Mouse (Mus musculus): ENCODE results near the gene Agps. TPM values are rescaled to one million over a fixed set of nuclear protein-coding genes. Genes with fewer than 3 reads are reported as not detected.

Agps gene
- polyA plus RNA-seq, 1 experiment, result 18.2 TPM

DNA sequence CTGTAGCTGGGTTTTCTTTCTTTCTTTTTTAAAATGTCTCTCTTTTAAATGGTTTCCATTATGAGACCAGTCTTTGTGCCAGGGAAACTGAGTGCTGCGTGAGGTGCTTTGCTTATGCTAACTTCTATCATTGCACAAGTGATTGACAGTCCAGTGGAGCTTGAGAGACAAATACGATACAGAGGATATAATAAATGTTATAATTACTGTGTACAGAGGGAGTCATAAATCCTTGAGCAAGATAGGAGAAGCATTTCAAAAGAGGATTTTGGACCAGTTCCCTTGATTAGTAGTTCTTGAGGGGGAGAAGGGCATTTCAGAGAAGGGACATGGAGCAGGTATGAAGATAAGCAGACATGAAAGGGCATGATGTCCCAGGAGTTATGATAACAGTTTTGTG is 10.3 kb downstream of the Agps start:
- H3K4me3 ChIP-seq, result no peak overlapping the region
- TF ChIP-seq TCF3 (IDR thresholded peaks at IDR 0.05; ENCODE audit: insufficient read length, low read depth) (no peak), SRF (IDR thresholded peaks at IDR 0.05; ENCODE audit: control insufficient read depth, insufficient read length, low read depth) (no peak), POLR2AphosphoS2 (IDR thresholded peaks at IDR 0.05; ENCODE audit: insufficient read length, low read depth) (no peak), MYOG (IDR thresholded peaks at IDR 0.05; ENCODE audit: control insufficient read depth in 1 of 3, insufficient read depth in 1 of 3, insufficient read length in 2 of 3, low read depth in 2 of 3) (no peak), MAX (IDR thresholded peaks at IDR 0.05; ENCODE audit: low read depth) (no peak), E2F4 (IDR thresholded peaks at IDR 0.05; ENCODE audit: insufficient read depth) (no peak), POLR2A (IDR thresholded peaks at IDR 0.05; ENCODE audit: insufficient read length, low read depth) (no peak), USF1 (IDR thresholded peaks at IDR 0.05; ENCODE audit: low read depth) (no peak), CEBPB (IDR thresholded peaks at IDR 0.05; ENCODE audit: insufficient read depth, poor library complexity, severe bottlenecking) (no peak), MYOD1 (IDR thresholded peaks at IDR 0.05; ENCODE audit: control insufficient read depth in 1 of 3, insufficient read length in 2 of 3, low read depth in 2 of 3) (no peak), REST (IDR thresholded peaks at IDR 0.05; ENCODE audit: insufficient read depth, insufficient read length) (no peak), TCF12 (IDR thresholded peaks at IDR 0.05; ENCODE audit: insufficient read depth, poor library complexity, severe bottlenecking) (no peak)

DNA sequence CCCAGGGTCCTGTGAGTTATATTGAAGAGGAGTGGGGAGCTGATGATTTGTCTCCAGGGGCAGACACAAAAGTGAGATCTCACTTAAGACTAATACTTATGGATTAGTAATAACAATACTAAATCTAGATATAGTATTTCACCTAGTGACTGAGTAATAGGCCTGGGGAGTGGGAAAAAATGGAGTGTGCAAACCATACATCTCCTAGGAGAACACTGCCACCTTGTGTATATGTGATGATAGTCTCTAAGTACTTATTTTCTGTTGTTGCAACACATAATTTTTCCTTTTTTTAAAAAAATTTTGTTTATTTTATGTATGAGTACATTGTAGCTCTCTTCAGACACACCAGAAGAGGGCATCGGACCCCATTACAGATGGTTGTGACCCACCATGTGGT is 15.7 kb downstream of the Agps start:
- no peak for TF ChIP-seq SRF (IDR thresholded peaks at IDR 0.05; ENCODE audit: control insufficient read depth, insufficient read length, low read depth)
- TF ChIP-seq MYOD1 (IDR thresholded peaks at IDR 0.05; ENCODE audit: control insufficient read depth in 1 of 3, insufficient read length in 2 of 3, low read depth in 2 of 3), result no peak
- TF ChIP-seq MYOG (IDR thresholded peaks at IDR 0.05; ENCODE audit: control insufficient read depth in 1 of 3, insufficient read depth in 1 of 3, insufficient read length in 2 of 3, low read depth in 2 of 3), result no peak
- TF ChIP-seq MAX (IDR thresholded peaks at IDR 0.05; ENCODE audit: low read depth), result no peak
- no peak for TF ChIP-seq TCF12 (IDR thresholded peaks at IDR 0.05; ENCODE audit: insufficient read depth, poor library complexity, severe bottlenecking)
- no peak for TF ChIP-seq TCF3 (IDR thresholded peaks at IDR 0.05; ENCODE audit: insufficient read length, low read depth)
- no peak for TF ChIP-seq E2F4 (IDR thresholded peaks at IDR 0.05; ENCODE audit: insufficient read depth)
- TF ChIP-seq POLR2AphosphoS2 (IDR thresholded peaks at IDR 0.05; ENCODE audit: insufficient read length, low read depth), result no peak
- TF ChIP-seq CEBPB (IDR thresholded peaks at IDR 0.05; ENCODE audit: insufficient read depth, poor library complexity, severe bottlenecking), result no peak
- no peak for TF ChIP-seq REST (IDR thresholded peaks at IDR 0.05; ENCODE audit: insufficient read depth, insufficient read length)
- no peak for TF ChIP-seq USF1 (IDR thresholded peaks at IDR 0.05; ENCODE audit: low read depth)
- no peak for TF ChIP-seq POLR2A (IDR thresholded peaks at IDR 0.05; ENCODE audit: insufficient read length, low read depth)
- Histone ChIP-seq H3K27me3 (ENCODE audit: control insufficient read depth, insufficient read depth, insufficient read length) (no peaks in the 10 kb centered on the region), H3K4me2 (ENCODE audit: low read depth) (no peak overlapping the region)

More for the DNA sequence above, 10.3 kb downstream of the Agps start:
- Histone ChIP-seq H3K27me3 (ENCODE audit: control insufficient read depth, insufficient read depth, insufficient read length) (no peaks in the 10 kb centered on the region), H3K79me2 (ENCODE audit: control insufficient read depth, insufficient read depth) (peaks cover 98% of the 10 kb centered on the region), H3ac (ENCODE audit: control insufficient read depth, insufficient read length) (no peak overlapping the region), H3K4me2 (ENCODE audit: low read depth) (no peak overlapping the region), H3K36me3 (ENCODE audit: control insufficient read depth, insufficient read depth) (no peaks in the 10 kb centered on the region)

DNA sequence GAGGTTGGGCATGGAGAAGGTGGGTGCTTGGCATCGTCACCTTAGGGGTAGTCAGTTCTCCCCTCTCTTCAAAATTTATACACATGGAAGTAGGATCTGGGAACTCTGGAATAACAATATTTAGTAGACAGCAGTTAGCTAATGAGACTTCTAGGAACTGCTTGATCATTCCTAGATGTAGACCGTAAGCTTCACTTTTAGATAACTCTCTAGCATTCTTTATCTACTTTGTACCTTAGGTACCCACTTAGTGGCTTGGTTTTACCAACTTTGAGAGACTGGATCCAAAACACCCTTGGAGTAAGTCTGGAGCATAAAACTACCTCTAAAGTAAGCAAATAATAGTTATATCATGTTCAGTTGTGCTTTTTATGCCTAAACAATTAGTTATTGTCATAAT is 20.5 kb downstream of the Agps start:
- peaks cover 43% of the 10 kb centered on the region for H3K79me2 ChIP-seq (ENCODE audit: control insufficient read depth, insufficient read depth)
- H3K27me3 ChIP-seq (ENCODE audit: control insufficient read depth, insufficient read depth, insufficient read length), result no peaks in the 10 kb centered on the region
- TF ChIP-seq TCF3 (IDR thresholded peaks at IDR 0.05; ENCODE audit: insufficient read length, low read depth) (no peak), POLR2A (IDR thresholded peaks at IDR 0.05; ENCODE audit: insufficient read length, low read depth) (no peak), TCF12 (IDR thresholded peaks at IDR 0.05; ENCODE audit: insufficient read depth, poor library complexity, severe bottlenecking) (no peak), POLR2AphosphoS2 (IDR thresholded peaks at IDR 0.05; ENCODE audit: insufficient read length, low read depth) (no peak), REST (IDR thresholded peaks at IDR 0.05; ENCODE audit: insufficient read depth, insufficient read length) (no peak), MYOG (IDR thresholded peaks at IDR 0.05; ENCODE audit: control insufficient read depth in 1 of 3, insufficient read depth in 1 of 3, insufficient read length in 2 of 3, low read depth in 2 of 3) (no peak), CEBPB (IDR thresholded peaks at IDR 0.05; ENCODE audit: insufficient read depth, poor library complexity, severe bottlenecking) (no peak), MYOD1 (IDR thresholded peaks at IDR 0.05; ENCODE audit: control insufficient read depth in 1 of 3, insufficient read length in 2 of 3, low read depth in 2 of 3) (no peak), SRF (IDR thresholded peaks at IDR 0.05; ENCODE audit: control insufficient read depth, insufficient read length, low read depth) (no peak), USF1 (IDR thresholded peaks at IDR 0.05; ENCODE audit: low read depth) (no peak)
- no peak overlapping the region for H3K4me3 ChIP-seq
- no peak overlapping the region for H3K4me2 ChIP-seq (ENCODE audit: low read depth)
- H3K36me3 ChIP-seq (ENCODE audit: control insufficient read depth, insufficient read depth), result peaks cover 21% of the 10 kb centered on the region
- H3ac ChIP-seq (ENCODE audit: control insufficient read depth, insufficient read length), result no peak overlapping the region

More for the DNA sequence above, 15.7 kb downstream of the Agps start:
- Histone ChIP-seq H3K79me2 (ENCODE audit: control insufficient read depth, insufficient read depth) (peaks cover 84% of the 10 kb centered on the region), H3K36me3 (ENCODE audit: control insufficient read depth, insufficient read depth) (no peaks in the 10 kb centered on the region), H3K4me3 (no peak overlapping the region), H3ac (ENCODE audit: control insufficient read depth, insufficient read length) (no peak overlapping the region)

DNA sequence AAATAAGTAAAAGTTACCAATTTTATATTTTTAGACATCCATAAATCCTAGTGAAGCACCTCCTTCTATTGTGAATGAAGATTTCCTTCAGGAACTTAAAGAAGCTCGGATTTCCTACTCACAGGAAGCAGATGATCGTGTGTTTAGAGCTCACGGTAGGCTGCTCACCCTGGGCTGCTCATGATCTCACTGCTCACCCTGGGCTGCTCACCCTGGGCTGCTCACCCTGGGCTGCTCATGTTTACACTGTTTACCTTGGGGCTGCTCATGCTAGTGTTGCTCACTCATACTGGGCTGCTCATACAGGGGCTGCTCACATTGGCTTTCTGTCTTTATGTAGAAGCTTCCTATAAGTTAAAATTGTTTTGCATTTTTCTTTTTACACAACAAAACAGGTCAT is 22.2 kb downstream of the Agps start:
- H3K4me3 ChIP-seq, result no peak overlapping the region
- no peaks in the 10 kb centered on the region for H3K27me3 ChIP-seq (ENCODE audit: control insufficient read depth, insufficient read depth, insufficient read length)
- no peak overlapping the region for H3K4me2 ChIP-seq (ENCODE audit: low read depth)
- H3ac ChIP-seq (ENCODE audit: control insufficient read depth, insufficient read length), result no peak overlapping the region
- TF ChIP-seq MAX (IDR thresholded peaks at IDR 0.05; ENCODE audit: low read depth), result no peak
- TF ChIP-seq USF1 (IDR thresholded peaks at IDR 0.05; ENCODE audit: low read depth), result no peak
- TF ChIP-seq POLR2AphosphoS2 (IDR thresholded peaks at IDR 0.05; ENCODE audit: insufficient read length, low read depth), result no peak
- no peak for TF ChIP-seq E2F4 (IDR thresholded peaks at IDR 0.05; ENCODE audit: insufficient read depth)
- no peak for TF ChIP-seq SRF (IDR thresholded peaks at IDR 0.05; ENCODE audit: control insufficient read depth, insufficient read length, low read depth)
- TF ChIP-seq CEBPB (IDR thresholded peaks at IDR 0.05; ENCODE audit: insufficient read depth, poor library complexity, severe bottlenecking), result no peak
- TF ChIP-seq MYOD1 (IDR thresholded peaks at IDR 0.05; ENCODE audit: control insufficient read depth in 1 of 3, insufficient read length in 2 of 3, low read depth in 2 of 3), result no peak
- no peak for TF ChIP-seq TCF12 (IDR thresholded peaks at IDR 0.05; ENCODE audit: insufficient read depth, poor library complexity, severe bottlenecking)
- TF ChIP-seq TCF3 (IDR thresholded peaks at IDR 0.05; ENCODE audit: insufficient read length, low read depth), result no peak
- TF ChIP-seq POLR2A (IDR thresholded peaks at IDR 0.05; ENCODE audit: insufficient read length, low read depth), result no peak
- TF ChIP-seq MYOG (IDR thresholded peaks at IDR 0.05; ENCODE audit: control insufficient read depth in 1 of 3, insufficient read depth in 1 of 3, insufficient read length in 2 of 3, low read depth in 2 of 3), result no peak
- no peak for TF ChIP-seq REST (IDR thresholded peaks at IDR 0.05; ENCODE audit: insufficient read depth, insufficient read length)
- peaks cover 33% of the 10 kb centered on the region for H3K79me2 ChIP-seq (ENCODE audit: control insufficient read depth, insufficient read depth)
- H3K36me3 ChIP-seq (ENCODE audit: control insufficient read depth, insufficient read depth), result peaks cover 21% of the 10 kb centered on the region
